11 mouse cellular contexts compared by ENCODE assay signal in the genomic region with DNA sequence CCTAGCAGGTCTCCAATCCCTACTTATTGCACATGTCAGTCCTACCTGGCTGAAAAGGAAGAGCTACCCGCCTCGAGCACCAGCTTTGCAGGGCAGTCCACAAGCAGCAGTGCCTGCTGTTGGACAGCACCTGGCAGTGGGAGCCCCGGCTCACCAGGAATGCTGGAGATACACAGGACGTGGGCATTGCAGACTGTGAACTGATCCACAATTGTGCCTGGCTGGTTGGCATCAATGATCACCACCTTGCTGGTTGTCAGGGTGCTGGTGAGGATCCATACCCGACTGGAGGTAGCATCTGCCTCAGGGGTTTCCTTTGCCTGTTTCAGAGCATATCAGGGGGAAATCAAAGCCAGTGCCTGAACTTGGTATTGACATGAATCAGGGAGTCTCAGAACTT.
"Had no signal": no experiment of that assay in that cellular context is flagged by ENCODE, and none has a peak within 500 bp of the region (broad histone marks: within the 10 kb centered on the region; RNA-seq: fewer than 3 reads in every experiment).

No protein-coding gene starts in this region.

- H3K9ac ChIP-seq: limb, embryonic 12.5 days; neural tube, embryonic 12.5 days had no signal

- H3K27me3 ChIP-seq: limb, embryonic 12.5 days; neural tube, embryonic 12.5 days had no signal

- H3K4me3 ChIP-seq: limb, embryonic 12.5 days; midbrain, embryonic 10.5 days; neural tube, embryonic 12.5 days had no signal

- H3K4me2 ChIP-seq: limb, embryonic 12.5 days; neural tube, embryonic 12.5 days had no signal

- H3K9me3 ChIP-seq: limb, embryonic 12.5 days; midbrain, embryonic 10.5 days; neural tube, embryonic 12.5 days had no signal

- H3K27ac ChIP-seq: limb, embryonic 12.5 days; midbrain, embryonic 10.5 days; neural tube, embryonic 12.5 days; stomach, postnatal 0 days had no signal

- DNase-seq: kidney, adult 18-20 months; kidney, postnatal 10 days; kidney, postnatal 4 days; lung, postnatal 36 days; midbrain, embryonic 14.5 days; thymus, adult 18-20 months; thymus, postnatal 14 days had no signal
